Mouse (Mus musculus): ENCODE measurements around the gene Mrpl38.

The Mrpl38 gene
- long read RNA-seq, experiment 1, transcript Mrpl38-201 (9 exons, 1,411 nt) = major isoform, 126 of 134 reads
- long read RNA-seq, experiment 1, partial matches to known transcripts = 2 of 134 reads
- long read RNA-seq, experiment 1, other reads (novel, unspliced or antisense) = 4 of 134 reads
- long read RNA-seq, experiment 2, transcript Mrpl38-201 (9 exons, 1,411 nt) = major isoform, 146 of 163 reads
- long read RNA-seq, experiment 2, transcript Mrpl38-204 (2 exons, 995 nt) = minor isoform, 8 of 163 reads
- long read RNA-seq, experiment 2, partial matches to known transcripts = 1 of 163 reads
- long read RNA-seq, experiment 2, other reads (novel, unspliced or antisense) = 6 of 163 reads

GRCm38 (mm10) chr11:116138468-116139138 is at the start of gene Mrpl38:
Gene Mrpl38, minus strand, starts transcription at chr11:116138868.
- intact Hi-C loops (cut with DNase I) = loop anchor here (10.0 kb wide), 1 partner anchor 104 kb away; the partner anchor contains the start of gene Unk

DNA sequence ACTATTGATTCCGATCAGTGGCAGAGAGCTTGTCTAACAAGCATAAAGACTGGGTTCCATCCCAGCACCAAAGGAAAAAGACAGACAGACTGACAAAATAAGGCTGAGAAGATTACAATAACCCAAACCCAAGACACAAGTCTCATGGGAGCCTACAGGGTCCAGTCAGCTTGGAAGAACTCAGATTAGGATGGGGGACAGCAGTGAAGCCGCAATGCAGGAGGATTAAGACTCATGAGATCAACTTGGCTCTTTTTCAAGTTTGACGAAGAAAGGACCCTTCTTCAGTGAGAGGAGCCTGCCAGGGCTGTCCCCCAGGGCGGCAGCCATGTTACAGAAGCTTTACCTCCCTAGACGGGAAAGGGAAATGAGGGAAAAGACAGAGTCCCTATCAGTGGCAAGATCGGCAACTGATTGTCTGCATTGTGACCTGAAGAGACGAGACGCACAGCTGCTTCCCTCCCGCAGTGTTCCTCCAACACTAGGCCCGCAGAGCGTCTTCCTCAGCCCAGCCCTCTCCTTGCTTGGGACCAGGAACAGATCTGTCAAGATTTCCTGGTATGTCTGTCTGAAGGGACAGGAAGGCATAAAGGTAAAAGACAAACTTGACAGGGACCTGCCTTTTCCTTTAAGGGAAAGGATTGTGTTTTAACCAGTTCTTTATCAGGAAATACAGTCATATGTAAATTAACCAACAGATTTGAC is 48.7 kb upstream of the Mrpl38 start:
- intact Hi-C loops (cut with DNase I) = no loop called here

GRCm38 (mm10) chr11:116186360-116186759 is 47.7 kb upstream of the Mrpl38 start:
- intact Hi-C loops (cut with DNase I) = no loop called here

- intact Hi-C loops (cut with DNase I) = no loop called here
Observed at GRCm38 (mm10) chr11:116185836-116186235, 47.2 kb upstream of the Mrpl38 start.

GRCm38 (mm10) chr11:116178411-116179121 is 39.9 kb upstream of the Mrpl38 start:
- intact Hi-C loops (cut with DNase I) = no loop called here

DNA sequence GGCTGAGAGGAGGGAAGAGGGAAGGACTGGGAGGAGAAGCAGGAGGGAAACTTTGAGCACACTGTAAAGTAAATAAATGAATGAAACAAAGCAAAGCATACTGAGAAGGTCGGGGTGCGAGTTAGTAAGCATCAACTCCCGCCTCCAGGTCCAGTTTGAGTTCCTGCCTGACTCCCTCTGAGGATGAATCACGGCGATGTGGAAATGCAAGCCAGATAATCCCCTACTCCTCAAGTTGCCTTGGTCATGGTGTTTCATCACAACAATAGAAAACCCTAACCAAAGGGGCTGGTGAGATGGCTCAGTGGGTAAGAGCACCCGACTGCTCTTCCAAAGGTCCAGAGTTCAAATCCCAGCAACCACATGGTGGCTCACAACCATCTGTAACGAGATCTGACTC is 37.3 kb upstream of the Mrpl38 start:
- intact Hi-C loops (cut with DNase I) = no loop called here

DNA sequence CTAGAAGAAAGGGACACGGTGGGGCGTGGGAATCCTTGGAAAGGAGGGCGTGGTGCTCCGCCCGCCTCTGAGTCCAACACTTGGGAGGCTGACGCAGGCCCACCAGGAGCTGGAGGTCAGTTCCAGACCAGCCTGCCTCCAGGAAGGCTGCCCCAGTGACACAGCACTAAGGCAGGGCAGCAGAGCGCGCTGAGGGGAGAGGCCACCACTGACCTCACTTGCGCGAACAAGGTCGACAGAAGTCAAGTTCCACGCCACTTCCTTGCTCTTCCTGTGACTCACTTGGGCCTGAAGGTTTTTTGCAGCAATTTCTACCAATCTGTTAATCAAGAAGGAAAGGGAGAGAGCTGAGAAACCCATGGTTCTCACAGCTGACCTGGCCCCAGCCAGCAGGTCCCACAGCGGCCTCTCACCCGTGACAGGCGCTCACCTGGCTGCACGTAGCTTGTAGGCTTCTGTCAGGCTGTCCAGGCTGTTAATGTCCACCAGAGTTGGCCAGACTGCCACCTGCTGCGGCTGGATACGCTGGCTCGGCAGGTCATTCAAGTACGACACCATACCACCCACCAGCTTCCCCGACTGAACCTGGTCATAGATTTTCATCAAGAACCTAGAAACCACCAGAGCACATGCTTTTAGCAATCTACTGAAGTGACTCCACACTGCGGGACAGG is 36.2 kb upstream of the Mrpl38 start:
- intact Hi-C loops (cut with DNase I) = no loop called here

GRCm38 (mm10) chr11:116171959-116172358 is 33.3 kb upstream of the Mrpl38 start:
- intact Hi-C loops (cut with DNase I) = no loop called here

GRCm38 (mm10) chr11:116170003-116170800 is 31.5 kb upstream of the Mrpl38 start:
- intact Hi-C loops (cut with DNase I) = no loop called here

DNA sequence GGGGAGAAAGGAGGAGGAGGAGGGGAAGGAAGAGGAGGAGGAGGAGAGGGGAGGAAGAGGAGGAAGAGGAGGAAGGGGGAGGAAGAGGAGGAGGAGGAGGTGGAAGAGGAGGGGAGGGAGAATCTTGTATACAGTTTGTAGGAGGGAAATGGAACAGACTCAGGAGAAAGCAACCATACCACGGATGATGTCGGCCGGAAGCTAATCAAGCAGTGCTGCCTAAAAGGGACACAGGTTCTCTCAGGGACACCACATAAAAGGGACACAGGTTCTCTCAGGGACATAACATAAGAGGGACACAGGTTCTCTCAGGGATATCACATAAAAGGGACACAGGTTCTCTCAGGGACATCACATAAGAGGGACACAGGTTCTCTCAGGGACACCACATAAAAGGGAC is 30.5 kb upstream of the Mrpl38 start:
- intact Hi-C loops (cut with DNase I) = no loop called here

- intact Hi-C loops (cut with DNase I) = no loop called here
Observed at GRCm38 (mm10) chr11:116167884-116168439, 29.3 kb upstream of the Mrpl38 start, which contains the start of gene Fbf1. Gene Fbf1, minus strand, starts transcription at chr11:116168166.

GRCm38 (mm10) chr11:116167232-116167631 is 28.6 kb upstream of the Mrpl38 start:
- intact Hi-C loops (cut with DNase I) = no loop called here

GRCm38 (mm10) chr11:116163002-116163401 is 24.3 kb upstream of the Mrpl38 start:
- intact Hi-C loops (cut with DNase I) = no loop called here

GRCm38 (mm10) chr11:116162146-116162545 is 23.5 kb upstream of the Mrpl38 start:
- intact Hi-C loops (cut with DNase I) = no loop called here

DNA sequence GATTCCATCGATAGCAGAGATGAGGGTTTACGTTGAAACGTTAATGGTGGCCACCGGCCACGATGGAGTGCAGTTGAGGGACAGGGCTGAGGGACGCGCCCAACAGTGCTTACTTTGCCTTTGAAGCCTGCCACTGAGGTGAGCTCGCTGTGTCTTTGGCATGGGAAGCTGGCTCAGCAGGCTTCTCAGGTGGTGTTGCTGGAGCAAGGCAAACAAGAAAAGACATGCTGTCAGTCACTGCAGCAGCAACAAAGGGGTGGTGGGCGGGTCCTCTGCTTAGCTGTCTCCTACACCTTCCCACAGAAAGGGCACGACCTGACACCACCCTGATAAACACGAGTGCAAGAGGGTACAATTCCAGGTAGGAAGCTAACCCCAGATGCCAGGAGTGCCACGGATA is 22.6 kb upstream of the Mrpl38 start:
- intact Hi-C loops (cut with DNase I) = no loop called here

DNA sequence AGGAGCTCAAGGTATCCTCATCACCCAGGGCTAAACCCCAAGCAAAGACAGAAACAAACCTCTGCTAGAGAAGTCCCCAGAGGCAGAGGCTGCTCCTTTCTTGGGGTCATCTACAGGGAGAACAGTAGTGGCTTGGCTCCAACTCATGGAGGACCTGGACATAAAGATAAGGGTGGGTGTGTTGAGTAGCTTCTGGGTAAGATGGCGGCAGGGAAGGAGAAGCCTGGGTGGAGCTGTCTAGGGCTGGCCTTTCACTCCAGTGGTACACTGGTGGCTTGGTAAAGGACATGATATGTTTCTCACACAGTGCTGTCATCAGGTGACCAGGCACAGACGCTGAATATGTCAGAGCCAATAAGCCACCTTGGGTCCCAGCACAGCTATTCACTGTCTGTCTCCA is 12.3 kb upstream of the Mrpl38 start:
- intact Hi-C loops (cut with DNase I) = loop anchor here (5.0 kb wide), 1 partner anchor 71 kb away; no protein-coding TSS in a partner anchor

GRCm38 (mm10) chr11:116149341-116149740 is 10.7 kb upstream of the Mrpl38 start:
- intact Hi-C loops (cut with DNase I) = loop anchor here (5.0 kb wide), 1 partner anchor 143 kb away; no protein-coding TSS in a partner anchor

- intact Hi-C loops (cut with DNase I) = loop anchor here (5.0 kb wide), 1 partner anchor 144 kb away; no protein-coding TSS in a partner anchor
Observed at GRCm38 (mm10) chr11:116148761-116149221, 10.1 kb upstream of the Mrpl38 start.

DNA sequence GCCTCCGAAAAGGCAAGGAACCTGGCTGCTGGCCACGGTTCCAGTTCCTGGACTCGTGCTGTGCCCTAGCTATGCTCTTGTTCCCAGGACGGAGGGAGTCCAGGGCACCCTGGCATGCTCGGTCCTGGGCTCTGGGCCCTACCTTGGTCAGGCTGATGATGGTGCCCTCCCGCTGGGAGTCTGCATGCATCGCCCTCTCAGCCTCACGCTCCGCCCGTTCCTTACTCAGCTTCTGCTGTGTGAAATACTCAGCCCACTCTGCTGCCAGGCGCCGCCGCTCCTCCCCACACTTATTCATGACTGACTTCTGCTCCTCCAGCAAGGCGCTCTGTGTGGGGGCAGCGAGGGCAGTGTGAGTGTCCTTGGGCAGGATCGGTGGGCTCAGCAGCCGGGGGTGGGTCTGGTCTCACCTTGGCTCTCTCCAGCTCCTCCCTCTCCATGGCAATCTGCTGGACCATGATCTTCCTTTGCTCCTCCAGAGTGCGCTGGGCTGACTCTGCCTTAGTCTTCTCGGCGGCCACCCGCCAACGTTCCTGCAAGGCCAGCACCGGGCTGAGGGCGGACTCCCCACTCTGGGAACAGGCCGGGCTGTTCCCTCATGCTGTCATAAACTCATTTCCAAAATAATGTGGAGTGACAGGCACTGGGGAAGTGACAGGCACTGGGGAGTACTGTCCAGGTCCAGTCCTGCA is 7.8 kb upstream of the Mrpl38 start:
- intact Hi-C loops (cut with DNase I) = loop anchor here (5.0 kb wide), 1 partner anchor 146 kb away; no protein-coding TSS in a partner anchor

All from adrenal gland (tissue).